Mouse (Mus musculus): ENCODE data around the gene Otulinl. TPM values are rescaled to one million over a fixed set of nuclear protein-coding genes. Genes with fewer than 3 reads are reported as not detected.

Otulinl gene
- total and polyA plus RNA-seq, 3 experiments, result not detected

- ATAC-seq (ENCODE audit: extremely low read depth, insufficient number of reproducible peaks, low FRiP score, poor library complexity, severe bottlenecking), result no peak
- H3K9me3 ChIP-seq (replicated peaks), result peaks cover 10% of the 10 kb centered on the region
- TF ChIP-seq TAL1 (conservative IDR thresholded peaks at IDR 0.05; ENCODE audit: low read depth, low read length) (no peak), CTCF (IDR thresholded peaks at IDR 0.05; ENCODE audit: low read depth, low read length) (no peak), GATA2 (IDR thresholded peaks at IDR 0.05; ENCODE audit: borderline replicate concordance, low read depth, low read length) (no peak), POLR2AphosphoS5 (IDR thresholded peaks at IDR 0.05; ENCODE audit: insufficient replicate concordance, low read depth, low read length) (no peak), GATA1 (IDR thresholded peaks at IDR 0.05; ENCODE audit: borderline replicate concordance, low read length) (no peak)
- no peaks in the 10 kb centered on the region for H3K4me1 ChIP-seq (ENCODE audit: insufficient read depth, low read depth, low read length)
- H3K27me3 ChIP-seq (ENCODE audit: insufficient read depth, low read length), result no peaks in the 10 kb centered on the region
- no peak overlapping the region for H3K4me3 ChIP-seq (ENCODE audit: low read depth, low read length)
- H3K36me3 ChIP-seq (replicated peaks), result no peaks in the 10 kb centered on the region
- no peak for DNase-seq (ENCODE audit: low spot score)
These were observed 23.0 kb downstream of the Otulinl start for GRCm38 (mm10) chr15:27658356-27658755.

DNA sequence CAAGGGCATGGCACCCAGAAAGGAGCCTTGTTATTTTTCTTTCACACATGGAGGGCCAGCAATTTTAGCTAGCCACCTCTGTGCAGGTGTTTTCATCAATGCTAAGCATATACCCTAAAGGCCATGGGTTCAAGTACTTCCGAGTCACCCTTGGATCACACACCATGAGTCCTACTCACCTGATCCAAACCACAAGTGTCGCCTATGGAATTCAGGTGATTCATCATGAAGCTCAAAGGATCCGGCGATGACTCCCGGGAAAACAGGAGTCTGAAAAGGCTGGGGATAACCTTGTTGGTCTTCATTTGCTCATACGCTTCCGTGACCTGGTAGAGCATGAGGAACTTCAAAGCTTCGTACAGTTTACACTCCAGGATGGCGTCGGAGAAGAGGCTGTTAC is 23.5 kb downstream of the Otulinl start:
- Histone ChIP-seq H3K4me3 (ENCODE audit: low read depth, low read length) (no peak overlapping the region), H3K36me3 (replicated peaks) (no peaks in the 10 kb centered on the region), H3K9me3 (replicated peaks) (peaks cover 10% of the 10 kb centered on the region), H3K27me3 (ENCODE audit: insufficient read depth, low read length) (no peaks in the 10 kb centered on the region), H3K4me1 (ENCODE audit: insufficient read depth, low read depth, low read length) (no peaks in the 10 kb centered on the region)
- no peak for ATAC-seq (ENCODE audit: extremely low read depth, insufficient number of reproducible peaks, low FRiP score, poor library complexity, severe bottlenecking)
- TF ChIP-seq TAL1 (conservative IDR thresholded peaks at IDR 0.05; ENCODE audit: low read depth, low read length) (no peak), GATA2 (IDR thresholded peaks at IDR 0.05; ENCODE audit: borderline replicate concordance, low read depth, low read length) (no peak), CTCF (IDR thresholded peaks at IDR 0.05; ENCODE audit: low read depth, low read length) (no peak), GATA1 (IDR thresholded peaks at IDR 0.05; ENCODE audit: borderline replicate concordance, low read length) (no peak), POLR2AphosphoS5 (IDR thresholded peaks at IDR 0.05; ENCODE audit: insufficient replicate concordance, low read depth, low read length) (no peak)
- no peak for DNase-seq (ENCODE audit: low spot score)

- ATAC-seq (ENCODE audit: extremely low read depth, insufficient number of reproducible peaks, low FRiP score, poor library complexity, severe bottlenecking) (no peak), DNase-seq (ENCODE audit: low spot score) (no peak)
- Histone ChIP-seq H3K9me3 (replicated peaks) (peaks cover 10% of the 10 kb centered on the region), H3K36me3 (replicated peaks) (no peaks in the 10 kb centered on the region), H3K4me3 (ENCODE audit: low read depth, low read length) (no peak overlapping the region), H3K27me3 (ENCODE audit: insufficient read depth, low read length) (no peaks in the 10 kb centered on the region), H3K4me1 (ENCODE audit: insufficient read depth, low read depth, low read length) (no peaks in the 10 kb centered on the region)
- no peak for TF ChIP-seq GATA1 (IDR thresholded peaks at IDR 0.05; ENCODE audit: borderline replicate concordance, low read length)
- no peak for TF ChIP-seq GATA2 (IDR thresholded peaks at IDR 0.05; ENCODE audit: borderline replicate concordance, low read depth, low read length)
- no peak for TF ChIP-seq CTCF (IDR thresholded peaks at IDR 0.05; ENCODE audit: low read depth, low read length)
- no peak for TF ChIP-seq TAL1 (conservative IDR thresholded peaks at IDR 0.05; ENCODE audit: low read depth, low read length)
- TF ChIP-seq POLR2AphosphoS5 (IDR thresholded peaks at IDR 0.05; ENCODE audit: insufficient replicate concordance, low read depth, low read length), result no peak
These were observed 24.8 kb downstream of the Otulinl start for GRCm38 (mm10) chr15:27656626-27657025.

DNA sequence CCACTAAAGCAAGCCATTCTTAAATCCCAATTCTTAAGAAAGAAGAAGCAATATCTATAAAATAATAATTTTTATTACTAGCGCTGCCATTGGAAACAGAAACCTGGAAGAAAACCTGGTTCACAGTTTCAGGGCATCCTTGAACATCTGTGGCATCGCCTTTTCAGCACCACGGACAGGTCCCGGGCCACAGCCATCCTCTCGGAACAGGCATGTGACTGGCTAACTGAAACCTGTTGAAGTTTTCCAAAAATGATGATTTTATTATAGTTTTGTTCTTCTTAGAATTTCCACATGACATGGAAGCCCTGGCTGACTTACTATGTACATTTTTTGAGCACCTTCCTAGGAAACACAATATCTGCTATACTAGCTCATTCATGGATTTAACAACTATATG is 26.4 kb downstream of the Otulinl start:
- Histone ChIP-seq H3K36me3 (replicated peaks) (no peaks in the 10 kb centered on the region), H3K4me3 (ENCODE audit: low read depth, low read length) (no peak overlapping the region), H3K4me1 (ENCODE audit: insufficient read depth, low read depth, low read length) (no peaks in the 10 kb centered on the region), H3K27me3 (ENCODE audit: insufficient read depth, low read length) (no peaks in the 10 kb centered on the region), H3K9me3 (replicated peaks) (peaks cover 10% of the 10 kb centered on the region)
- no peak for DNase-seq (ENCODE audit: low spot score)
- ATAC-seq (ENCODE audit: extremely low read depth, insufficient number of reproducible peaks, low FRiP score, poor library complexity, severe bottlenecking), result no peak
- TF ChIP-seq GATA2 (IDR thresholded peaks at IDR 0.05; ENCODE audit: borderline replicate concordance, low read depth, low read length), result no peak
- no peak for TF ChIP-seq GATA1 (IDR thresholded peaks at IDR 0.05; ENCODE audit: borderline replicate concordance, low read length)
- no peak for TF ChIP-seq CTCF (IDR thresholded peaks at IDR 0.05; ENCODE audit: low read depth, low read length)
- TF ChIP-seq POLR2AphosphoS5 (IDR thresholded peaks at IDR 0.05; ENCODE audit: insufficient replicate concordance, low read depth, low read length), result no peak
- no peak for TF ChIP-seq TAL1 (conservative IDR thresholded peaks at IDR 0.05; ENCODE audit: low read depth, low read length)

- DNase-seq (ENCODE audit: low spot score) (no peak), ATAC-seq (ENCODE audit: extremely low read depth, insufficient number of reproducible peaks, low FRiP score, poor library complexity, severe bottlenecking) (no peak)
- peaks cover 4% of the 10 kb centered on the region; the same call in 1 of the 2 replicates for H3K27me3 ChIP-seq (ENCODE audit: insufficient read depth, low read length)
- H3K9me3 ChIP-seq (replicated peaks), result no peaks in the 10 kb centered on the region
- H3K4me3 ChIP-seq (ENCODE audit: low read depth, low read length), result no peak overlapping the region
- no peaks in the 10 kb centered on the region for H3K4me1 ChIP-seq (ENCODE audit: insufficient read depth, low read depth, low read length)
- no peaks in the 10 kb centered on the region for H3K36me3 ChIP-seq (replicated peaks)
- TF ChIP-seq GATA2 (IDR thresholded peaks at IDR 0.05; ENCODE audit: borderline replicate concordance, low read depth, low read length) (no peak), POLR2AphosphoS5 (IDR thresholded peaks at IDR 0.05; ENCODE audit: insufficient replicate concordance, low read depth, low read length) (no peak), CTCF (IDR thresholded peaks at IDR 0.05; ENCODE audit: low read depth, low read length) (no peak), TAL1 (conservative IDR thresholded peaks at IDR 0.05; ENCODE audit: low read depth, low read length) (no peak), GATA1 (IDR thresholded peaks at IDR 0.05; ENCODE audit: borderline replicate concordance, low read length) (no peak)
These were observed 33.7 kb downstream of the Otulinl start for GRCm38 (mm10) chr15:27647686-27648085.

GRCm38 (mm10) chr15:27646665-27647064 is 34.7 kb downstream of the Otulinl start:
- Histone ChIP-seq H3K9me3 (replicated peaks) (no peaks in the 10 kb centered on the region), H3K27me3 (ENCODE audit: insufficient read depth, low read length) (peaks cover 4% of the 10 kb centered on the region; the same call in 1 of the 2 replicates), H3K4me3 (ENCODE audit: low read depth, low read length) (no peak overlapping the region), H3K4me1 (ENCODE audit: insufficient read depth, low read depth, low read length) (no peaks in the 10 kb centered on the region), H3K36me3 (replicated peaks) (no peaks in the 10 kb centered on the region)
- ATAC-seq (ENCODE audit: extremely low read depth, insufficient number of reproducible peaks, low FRiP score, poor library complexity, severe bottlenecking), result no peak
- no peak for DNase-seq (ENCODE audit: low spot score)
- TF ChIP-seq POLR2AphosphoS5 (IDR thresholded peaks at IDR 0.05; ENCODE audit: insufficient replicate concordance, low read depth, low read length), result no peak

DNA sequence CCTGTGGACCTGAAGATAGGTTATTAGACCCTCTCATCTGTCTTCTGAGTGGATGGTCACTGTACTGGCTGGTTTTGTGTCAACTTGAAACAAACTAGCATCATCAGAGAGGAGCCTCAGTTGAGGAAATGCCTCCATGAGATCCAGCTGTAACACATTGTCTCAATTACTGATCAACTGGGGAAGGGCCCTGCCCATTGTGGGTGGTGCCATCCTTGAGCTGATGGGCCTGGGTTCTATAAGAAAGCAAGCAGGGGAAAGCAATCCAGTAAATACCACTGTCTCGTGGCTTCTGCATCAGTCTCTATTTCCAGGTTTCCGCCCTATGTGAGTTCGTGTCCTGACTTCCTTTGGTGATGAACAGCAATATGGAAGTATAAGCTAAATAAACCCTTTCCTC is 36.1 kb downstream of the Otulinl start:
- no peaks in the 10 kb centered on the region for H3K4me1 ChIP-seq (ENCODE audit: insufficient read depth, low read depth, low read length)
- TF ChIP-seq TAL1 (conservative IDR thresholded peaks at IDR 0.05; ENCODE audit: low read depth, low read length), result no peak
- TF ChIP-seq POLR2AphosphoS5 (IDR thresholded peaks at IDR 0.05; ENCODE audit: insufficient replicate concordance, low read depth, low read length), result no peak
- no peak for TF ChIP-seq GATA1 (IDR thresholded peaks at IDR 0.05; ENCODE audit: borderline replicate concordance, low read length)
- no peak for TF ChIP-seq CTCF (IDR thresholded peaks at IDR 0.05; ENCODE audit: low read depth, low read length)
- TF ChIP-seq GATA2 (IDR thresholded peaks at IDR 0.05; ENCODE audit: borderline replicate concordance, low read depth, low read length), result no peak
- no peaks in the 10 kb centered on the region for H3K9me3 ChIP-seq (replicated peaks)
- no peak for ATAC-seq (ENCODE audit: extremely low read depth, insufficient number of reproducible peaks, low FRiP score, poor library complexity, severe bottlenecking)
- H3K36me3 ChIP-seq (replicated peaks), result no peaks in the 10 kb centered on the region
- no peak overlapping the region for H3K4me3 ChIP-seq (ENCODE audit: low read depth, low read length)
- peaks cover 4% of the 10 kb centered on the region; the same call in 1 of the 2 replicates for H3K27me3 ChIP-seq (ENCODE audit: insufficient read depth, low read length)
- DNase-seq (ENCODE audit: low spot score), result no peak
